Mouse (Mus musculus) heart, postnatal 14 days (tissue): Measurements from ENCODE around the gene Syde2. TPM values are rescaled to one million over a fixed set of nuclear protein-coding genes. Genes with fewer than 3 reads are reported as not detected.
A peak's percentile ranks its signal among the peaks of the same experiment; 100 is the strongest.

Source experiments
- DNase-seq, 2 experiments: peaks; one replicate each; pipeline ENCODE4 v3.0.0; 2021 to 2022
- intact Hi-C: fragments of 180-260 bp; cut with DNase I; formaldehyde crosslinking; loops from one replicate; pipeline ENCODE4 v1.15.1; 2025
- total RNA-seq, 2 experiments: library from RNA; stranded (reverse); gene quantifications; 2 replicates each; pipeline ENCODE4 v1.2.3; 2021

Gene Syde2
- total RNA-seq, 2 experiments from 2014 or later, result 21.5 to 25.4 TPM

- DNase-seq, result no peak
- intact Hi-C loops, result no loop called here
Observed at GRCm38 (mm10) chr3:146004347-146005051, 16.8 kb downstream of the Syde2 start.

- no peak for DNase-seq
- intact Hi-C loops, result no loop called here
Observed at GRCm38 (mm10) chr3:146007872-146008271, 20.2 kb downstream of the Syde2 start.

- intact Hi-C loops, result no loop called here
- DNase-seq, result peak in 1 of 2 experiments; percentile 29
Observed at GRCm38 (mm10) chr3:146009859-146010645, 22.4 kb downstream of the Syde2 start.

- intact Hi-C loops, result no loop called here
- no peak for DNase-seq
Observed at GRCm38 (mm10) chr3:146010751-146011150, 23.1 kb downstream of the Syde2 start.

- DNase-seq, result no peak
- intact Hi-C loops, result no loop called here
Observed at GRCm38 (mm10) chr3:146011544-146012218, 24.0 kb downstream of the Syde2 start.

GRCm38 (mm10) chr3:146013490-146013889 is 25.8 kb downstream of the Syde2 start:
- DNase-seq, result no peak
- intact Hi-C loops, result no loop called here

GRCm38 (mm10) chr3:146014321-146014720 is 26.7 kb downstream of the Syde2 start:
- DNase-seq, result no peak
- intact Hi-C loops, result no loop called here

GRCm38 (mm10) chr3:146016979-146017378 is 29.3 kb downstream of the Syde2 start:
- intact Hi-C loops, result no loop called here
- DNase-seq, result no peak

- intact Hi-C loops, result no loop called here
- DNase-seq, result no peak
Observed at GRCm38 (mm10) chr3:146017521-146017920, 29.9 kb downstream of the Syde2 start.

GRCm38 (mm10) chr3:146022232-146022631 is 34.6 kb downstream of the Syde2 start:
- no peak for DNase-seq
- intact Hi-C loops, result no loop called here

GRCm38 (mm10) chr3:146024746-146025145 is 37.1 kb downstream of the Syde2 start:
- peak in 1 of 2 experiments; percentile 17 for DNase-seq
- intact Hi-C loops, result no loop called here

- intact Hi-C loops, result no loop called here
- DNase-seq, result no peak
Observed at GRCm38 (mm10) chr3:146025499-146025898, 37.8 kb downstream of the Syde2 start.

- intact Hi-C loops, result no loop called here
- no peak for DNase-seq
Observed at GRCm38 (mm10) chr3:146027116-146027515, 39.4 kb downstream of the Syde2 start.

GRCm38 (mm10) chr3:146028406-146028805 is 40.7 kb downstream of the Syde2 start:
- intact Hi-C loops, result no loop called here
- DNase-seq, result no peak

GRCm38 (mm10) chr3:146029234-146029633 is 41.6 kb downstream of the Syde2 start:
- intact Hi-C loops, result no loop called here
- DNase-seq, result no peak

- intact Hi-C loops, result no loop called here
- no peak for DNase-seq
Observed at GRCm38 (mm10) chr3:146030255-146030836, 42.7 kb downstream of the Syde2 start.

GRCm38 (mm10) chr3:146032976-146033375 is 45.3 kb downstream of the Syde2 start:
- no peak for DNase-seq
- intact Hi-C loops, result no loop called here

- no peak for DNase-seq
- intact Hi-C loops, result no loop called here
Observed at GRCm38 (mm10) chr3:146037906-146038305, 50.2 kb downstream of the Syde2 start.

GRCm38 (mm10) chr3:146039132-146039903 is 51.6 kb downstream of the Syde2 start:
- DNase-seq, result no peak
- intact Hi-C loops, result no loop called here

- intact Hi-C loops, result loop anchor here (5.0 kb wide), 1 partner anchor 54 kb away; the partner anchor contains the start of gene Syde2
- peak; percentile 21 to 40 for DNase-seq
Observed at GRCm38 (mm10) chr3:146041382-146041781, 53.7 kb downstream of the Syde2 start.
